Mouse (Mus musculus): ENCODE data around the gene Rbp4.

Gene Rbp4

DNA sequence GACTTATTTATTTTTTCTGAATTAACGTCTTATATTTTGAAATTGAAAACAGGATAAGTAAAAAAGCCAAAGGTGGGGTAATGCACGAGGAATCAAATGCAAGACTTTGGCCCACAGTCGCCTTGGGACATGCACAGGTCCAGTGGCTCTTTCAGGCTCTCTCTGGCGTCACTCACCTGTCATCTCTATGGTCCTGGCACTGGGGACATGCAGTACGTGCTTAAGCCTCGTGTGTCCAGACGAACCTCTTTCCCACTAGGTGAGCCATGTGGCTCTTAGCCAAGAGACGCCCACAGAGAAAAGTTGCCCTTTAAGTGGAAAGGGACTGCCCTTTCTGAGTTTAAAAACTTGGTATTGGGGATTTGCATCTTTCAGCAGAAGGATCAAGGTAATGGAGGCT is 35.7 kb downstream of the Rbp4 start:
- DNase-seq (ENCODE audit: low spot score in 2 of 2) = no peak

DNA sequence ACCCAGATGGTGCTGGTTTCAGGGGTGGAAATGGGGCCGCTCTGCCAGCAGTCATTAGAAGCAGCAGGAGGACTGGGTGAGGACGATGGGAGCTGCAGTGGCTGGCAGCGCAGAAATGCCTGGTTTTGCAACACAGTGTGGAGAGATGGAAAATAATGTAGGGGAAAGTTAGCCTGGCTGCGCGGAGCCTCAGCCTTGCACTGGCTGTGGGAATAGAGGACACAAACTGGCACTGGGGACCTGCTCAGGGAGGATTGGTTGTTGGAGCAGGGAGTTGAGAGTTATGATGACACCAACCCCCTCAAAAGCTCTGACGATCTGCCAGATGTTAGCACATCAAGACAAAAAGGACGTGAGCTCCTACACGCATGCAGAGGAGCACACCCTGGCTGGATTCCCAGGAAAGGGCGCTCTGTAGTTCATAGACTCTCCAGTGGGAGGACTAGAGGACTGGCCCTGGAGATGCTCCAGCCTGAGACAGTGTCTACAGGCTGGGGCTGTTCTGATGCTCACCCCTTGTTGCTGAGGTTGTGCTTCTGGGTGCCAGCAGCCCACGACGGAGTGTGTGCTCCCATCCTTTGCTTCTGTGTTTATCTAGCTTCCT is 38.0 kb downstream of the Rbp4 start:
- DNase-seq (ENCODE audit: low spot score in 2 of 2) = no peak

DNA sequence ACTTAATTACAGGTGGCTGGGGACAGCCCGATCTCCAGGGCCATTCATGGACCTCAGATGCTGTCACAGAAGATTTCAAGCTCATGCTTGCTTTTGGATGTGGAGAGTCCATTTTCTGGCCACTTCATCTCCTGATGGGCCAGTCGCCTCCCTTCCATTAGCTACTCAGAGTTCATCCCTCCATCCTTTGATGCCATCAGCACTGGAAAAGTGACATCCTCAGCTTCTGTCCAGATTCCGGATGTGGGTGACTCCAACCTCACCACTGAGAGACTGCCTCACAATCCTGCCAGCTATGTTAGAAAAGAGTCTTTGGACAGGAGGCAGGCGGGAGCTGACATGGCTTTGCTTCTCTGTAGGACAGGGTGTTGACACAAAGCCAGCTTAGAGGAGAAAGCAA is 39.2 kb downstream of the Rbp4 start:
- DNase-seq (ENCODE audit: low spot score in 2 of 2) = no peak

DNA sequence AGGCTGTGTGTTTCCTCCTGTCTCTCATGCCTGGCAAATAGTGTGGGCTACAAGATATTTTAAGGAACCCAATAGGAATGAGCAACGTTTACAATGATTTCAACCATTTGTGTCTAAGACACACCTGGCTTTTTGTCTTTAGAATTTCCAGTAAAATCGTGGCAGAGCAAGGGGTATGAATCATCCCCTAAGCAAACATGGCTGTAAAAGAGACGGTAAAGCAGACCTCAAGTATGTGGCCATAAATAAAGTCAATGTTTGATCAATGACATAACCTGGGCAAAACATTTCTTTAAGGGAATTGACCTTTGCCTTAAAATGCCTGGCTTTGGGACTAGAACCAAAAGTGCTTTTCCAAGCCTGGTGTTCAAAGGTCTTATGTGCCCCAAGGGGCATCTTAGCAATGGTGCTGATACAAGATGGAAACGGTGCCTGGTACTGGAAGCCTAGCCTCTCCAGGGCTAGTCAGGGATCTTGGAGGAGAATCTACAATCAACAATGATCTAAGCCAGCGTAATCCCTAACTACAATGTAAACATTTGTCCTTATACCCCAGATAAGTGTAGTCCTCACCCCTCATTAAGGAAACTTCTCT is 42.1 kb downstream of the Rbp4 start:
- DNase-seq (ENCODE audit: low spot score in 2 of 2) = no peak

DNA sequence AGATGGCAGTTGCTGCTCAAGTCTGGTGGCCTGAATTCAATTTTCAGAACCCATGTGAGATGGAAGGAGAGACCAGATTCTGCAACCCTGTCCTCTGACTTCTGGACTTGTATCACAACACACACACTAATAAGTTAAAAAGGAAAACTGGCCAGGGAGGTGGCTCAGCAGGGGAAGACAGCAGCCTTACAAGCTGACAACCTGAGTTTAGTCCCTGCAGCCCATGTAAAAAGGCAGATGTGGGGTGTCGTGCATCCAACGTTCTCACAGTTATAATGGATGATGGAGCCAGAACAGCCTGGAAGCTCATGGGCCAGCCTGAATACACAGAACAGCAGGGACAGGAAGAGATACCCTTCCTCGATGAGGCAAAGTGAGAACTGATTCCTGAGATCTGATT is 43.7 kb downstream of the Rbp4 start:
- DNase-seq (ENCODE audit: low spot score in 2 of 2) = no peak

DNA sequence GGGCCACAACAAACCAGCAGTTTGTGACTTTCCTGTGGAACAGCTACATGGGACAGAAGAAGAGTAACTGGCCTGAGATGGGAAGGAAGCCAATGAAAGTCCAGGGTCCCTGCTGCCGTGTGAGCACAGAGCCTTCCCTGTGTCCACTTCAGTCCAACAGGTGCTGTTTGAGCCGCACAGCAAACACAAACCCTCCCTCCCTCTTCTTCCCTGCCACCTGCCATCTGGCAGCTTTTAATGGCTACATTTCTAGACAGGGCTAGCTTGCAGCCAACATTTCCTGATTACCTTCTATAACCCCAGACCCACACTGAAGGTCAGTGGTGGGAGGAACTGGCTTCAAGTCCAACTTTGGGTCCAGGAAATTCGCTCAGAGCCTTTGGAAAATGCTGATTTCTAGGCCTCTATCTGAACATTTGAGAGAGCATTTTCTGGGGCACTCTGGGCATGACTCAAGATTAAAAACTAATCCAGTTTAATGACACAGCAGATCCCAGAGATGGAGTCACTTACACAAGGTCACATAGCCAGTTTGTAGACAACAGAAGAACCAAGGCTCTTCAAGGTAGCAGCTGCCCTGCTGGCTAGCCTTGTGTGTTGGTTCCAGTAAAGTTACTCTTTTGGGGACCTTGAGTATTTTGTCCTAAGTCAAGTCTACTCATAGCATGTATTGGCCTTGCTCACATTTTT is 47.1 kb downstream of the Rbp4 start:
- no peak for DNase-seq (ENCODE audit: low spot score in 2 of 2)

DNA sequence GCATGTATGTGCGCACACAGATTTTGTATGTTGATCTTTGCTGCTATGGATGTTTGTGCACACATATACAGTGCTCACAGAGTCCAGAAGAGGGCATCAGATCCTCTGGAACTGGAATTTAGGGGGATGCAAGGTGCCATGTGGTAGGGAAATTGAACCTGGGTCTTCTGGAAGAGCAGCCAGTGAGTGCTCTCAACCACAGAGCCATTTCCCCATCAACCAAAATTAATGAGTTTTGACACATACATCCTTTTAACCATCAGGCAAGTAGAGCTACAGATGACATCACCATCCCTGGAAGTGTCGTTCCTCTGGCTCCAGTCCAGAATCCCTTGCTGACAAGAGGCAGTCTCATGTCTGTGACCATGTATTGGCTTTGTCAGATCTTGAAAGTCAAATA is 48.8 kb downstream of the Rbp4 start:
- no peak for DNase-seq (ENCODE audit: low spot score in 2 of 2)

DNA sequence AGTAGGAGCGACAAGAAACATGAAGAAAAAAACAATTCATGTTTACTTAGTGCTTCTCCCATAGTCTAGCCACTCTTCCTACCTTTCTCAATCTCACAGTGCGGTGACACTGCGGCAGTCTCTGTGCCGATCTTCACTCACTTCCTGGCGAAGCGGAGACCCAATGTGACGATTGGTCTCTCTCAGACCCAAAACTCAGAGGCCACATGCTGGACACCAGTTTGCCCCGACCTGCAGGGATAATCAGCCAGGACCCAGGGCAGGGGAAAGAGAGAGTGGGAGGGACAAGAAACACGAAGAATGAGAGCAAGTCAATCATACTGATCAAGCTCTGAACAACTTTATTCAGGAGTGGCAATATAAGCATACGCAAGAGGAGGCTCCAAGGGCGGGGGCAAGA is 50.0 kb downstream of the Rbp4 start:
- DNase-seq (ENCODE audit: low spot score in 2 of 2) = no peak

DNA sequence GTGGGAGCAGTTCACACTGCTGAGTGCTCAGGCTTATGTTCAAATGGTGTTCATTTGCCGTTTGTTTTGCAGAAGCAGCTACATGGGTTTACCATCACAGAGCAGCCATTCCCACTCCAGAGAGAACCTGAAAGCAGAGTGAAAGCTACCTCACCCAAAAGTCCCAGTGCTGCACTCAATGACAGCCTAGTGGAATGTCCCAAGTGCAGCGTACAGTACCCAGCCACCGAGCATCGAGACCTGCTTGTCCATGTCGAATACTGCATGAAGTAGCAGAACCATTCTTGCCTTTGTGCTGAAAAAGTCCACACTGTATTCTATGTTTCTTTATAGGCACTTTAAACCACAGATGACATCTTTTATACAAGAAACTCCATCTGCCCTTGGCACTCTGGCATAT is 51.9 kb downstream of the Rbp4 start:
- no peak for DNase-seq (ENCODE audit: low spot score in 2 of 2)

Data from urinary bladder, adult 18-20 months (tissue).